Mouse (Mus musculus): ENCODE measurements at regions not wholly inside any gene's neighbourhood (a gene's known extent, or its start where the extent isn't known, plus 50 kb on each side); places are given as distances from the start of the nearest gene placed in this dataset.

- DNase-seq, result no peak
Measured at GRCm38 (mm10) chr19:14883707-14884421, 286.0 kb upstream of the Tle4 start.

- DNase-seq, result no peak
Measured at GRCm38 (mm10) chr19:14880818-14881217, 283.0 kb upstream of the Tle4 start.

GRCm38 (mm10) chr19:14873986-14874385, 276.1 kb upstream of the Tle4 start:
- DNase-seq, result no peak

- DNase-seq, result no peak
Measured at GRCm38 (mm10) chr19:14871178-14871867, 273.5 kb upstream of the Tle4 start.

- no peak for DNase-seq
Measured at GRCm38 (mm10) chr19:14862654-14863468, 265.0 kb upstream of the Tle4 start.

GRCm38 (mm10) chr19:14855036-14855435, 257.2 kb upstream of the Tle4 start:
- no peak for DNase-seq

- no peak for DNase-seq
Measured at GRCm38 (mm10) chr19:14853416-14853815, 255.6 kb upstream of the Tle4 start.

- no peak for DNase-seq
Measured at GRCm38 (mm10) chr19:14849561-14849960, 251.7 kb upstream of the Tle4 start.

- DNase-seq, result no peak
Measured at GRCm38 (mm10) chr19:14847120-14847519, 249.3 kb upstream of the Tle4 start.

- DNase-seq, result no peak
Measured at GRCm38 (mm10) chr19:14835629-14836028, 237.8 kb upstream of the Tle4 start.

- no peak for DNase-seq
Measured at GRCm38 (mm10) chr19:14816354-14816753, 218.5 kb upstream of the Tle4 start.

GRCm38 (mm10) chr19:14806787-14807186, 208.9 kb upstream of the Tle4 start:
- no peak for DNase-seq

GRCm38 (mm10) chr19:14802909-14803650, 205.2 kb upstream of the Tle4 start:
- DNase-seq, result no peak

- no peak for DNase-seq
Measured at GRCm38 (mm10) chr19:14801669-14802068, 203.8 kb upstream of the Tle4 start.

GRCm38 (mm10) chr19:14799002-14799401, 201.2 kb upstream of the Tle4 start:
- DNase-seq, result no peak

- DNase-seq, result no peak
Measured at GRCm38 (mm10) chr19:14798417-14798816, 200.6 kb upstream of the Tle4 start.

- no peak for DNase-seq
Measured at GRCm38 (mm10) chr19:14795910-14796309, 198.1 kb upstream of the Tle4 start.

- DNase-seq, result no peak
Measured at GRCm38 (mm10) chr19:14789992-14790391, 192.1 kb upstream of the Tle4 start.

- DNase-seq, result no peak
Measured at GRCm38 (mm10) chr19:14788630-14789029, 190.8 kb upstream of the Tle4 start.

- no peak for DNase-seq
Measured at GRCm38 (mm10) chr19:14786868-14787267, 189.0 kb upstream of the Tle4 start.

- no peak for DNase-seq
Measured at GRCm38 (mm10) chr19:14785661-14786060, 187.8 kb upstream of the Tle4 start.

- peak in 1 of 2 experiments; percentile 2 for DNase-seq
Measured at GRCm38 (mm10) chr19:14777709-14778108, 179.9 kb upstream of the Tle4 start.

GRCm38 (mm10) chr19:14777198-14777597, 179.3 kb upstream of the Tle4 start:
- DNase-seq, result peak in 1 of 2 experiments; percentile 3

Measured in cerebellum, postnatal 36 days (tissue).